17 mouse cellular contexts compared by ENCODE assay signal in the genomic region with DNA sequence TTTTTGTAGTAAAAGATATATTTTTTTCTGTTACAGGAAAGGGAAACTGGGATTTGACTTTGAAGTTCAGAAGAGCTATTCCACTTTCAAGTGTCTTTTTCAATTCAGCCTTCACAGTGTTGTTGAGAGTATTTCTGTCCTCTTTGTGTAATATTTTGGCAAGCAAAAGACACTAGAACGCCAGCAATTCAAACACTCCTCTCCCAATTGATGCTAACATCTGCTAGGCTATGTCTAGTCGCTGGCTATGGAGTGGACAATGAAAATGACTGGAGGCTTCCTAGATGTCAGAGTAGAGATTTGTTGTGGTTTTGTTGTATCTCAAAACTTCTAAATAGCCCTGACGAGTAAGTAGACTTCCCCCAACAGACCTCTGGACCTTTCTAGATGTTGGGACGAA.
DNase-seq lines count a peak whose midpoint lies in the region; ATAC-seq lines count a peak whose summit lies in the region.
"Had no signal": no experiment of that assay in that cellular context is flagged by ENCODE, and none has a peak within 500 bp of the region (broad histone marks: within the 10 kb centered on the region; RNA-seq: fewer than 3 reads in every experiment).

No protein-coding gene starts in this region.

- ATAC-seq in frontal cortex, adult (ENCODE audit: low TSS enrichment), result peak; percentile 64; the same call in 1 of the 2 replicates
- no peak for ATAC-seq in heart, embryonic 12.5 days (ENCODE audit: insufficient number of reproducible peaks, low FRiP score)
- ATAC-seq: forebrain, embryonic 15.5 days; hindbrain, postnatal 0 days had no signal

- WGBS in heart, embryonic 12.5 days, result 78% methylated on average over 4 of the region's 4 CpGs

- DNase-seq in frontal cortex, adult 2 months (ENCODE audit: extremely low spot score in 1 of 2, low spot score in 1 of 2), result no peak
- DNase-seq in heart, adult 8-10 months (ENCODE audit: low spot score), result peak; percentile 40
- peak; percentile 14 for DNase-seq in NIH3T3 (ENCODE audit: low read depth)
- DNase-seq in kidney, postnatal 4 days, result no peak
- DNase-seq in urinary bladder, adult 18-20 months (ENCODE audit: low spot score in 2 of 2), result no peak
- DNase-seq: adrenal gland, adult 2 months; adrenal gland, postnatal 25 days; cerebellum, adult 2 months; cerebellum, postnatal 10 days; gastrocnemius, postnatal 36 days; kidney, adult 11 months had no signal

- no peaks in the 10 kb centered on the region for H3K27me3 ChIP-seq in heart, embryonic 12.5 days (replicated peaks)
- H3K27me3 ChIP-seq: forebrain, embryonic 15.5 days; heart, embryonic 13.5 days; hindbrain, embryonic 13.5 days had no signal

- no peaks in the 10 kb centered on the region for H3K9me3 ChIP-seq in heart, embryonic 12.5 days (replicated peaks)
- H3K9me3 ChIP-seq: forebrain, embryonic 15.5 days; heart, embryonic 13.5 days; hindbrain, embryonic 13.5 days had no signal

- no peak overlapping the region for H3K4me3 ChIP-seq in heart, embryonic 12.5 days
- H3K4me3 ChIP-seq: forebrain, embryonic 15.5 days; heart, embryonic 13.5 days; hindbrain, embryonic 13.5 days had no signal

- no peak overlapping the region for H3K27ac ChIP-seq in heart, embryonic 12.5 days (ENCODE audit: poor library complexity, severe bottlenecking)
- H3K27ac ChIP-seq: forebrain, embryonic 15.5 days; heart, embryonic 13.5 days; hindbrain, embryonic 13.5 days; hindbrain, postnatal 0 days had no signal

- H3K4me1 ChIP-seq in heart, embryonic 12.5 days (replicated peaks), result no peaks in the 10 kb centered on the region; the same call in 1 of the 2 replicates
- H3K4me1 ChIP-seq: forebrain, embryonic 15.5 days; heart, embryonic 13.5 days had no signal

- no peak overlapping the region for H3K9ac ChIP-seq in heart, embryonic 12.5 days
- H3K9ac ChIP-seq: forebrain, embryonic 15.5 days; heart, embryonic 13.5 days; hindbrain, embryonic 13.5 days had no signal

- no peaks in the 10 kb centered on the region for H3K36me3 ChIP-seq in heart, embryonic 12.5 days
- H3K36me3 ChIP-seq: forebrain, embryonic 15.5 days; heart, embryonic 13.5 days; hindbrain, embryonic 13.5 days had no signal

- no peak overlapping the region for H3K4me2 ChIP-seq in heart, embryonic 12.5 days
- H3K4me2 ChIP-seq: forebrain, embryonic 15.5 days; heart, embryonic 13.5 days; hindbrain, embryonic 13.5 days had no signal

Comparison
In these comparisons a context has a peak if more than half of its experiments do, and no peak if none do; other contexts are left out.
1. DNase-seq: peak in heart, adult 8-10 months (single experiment) and NIH3T3 (single experiment); none in frontal cortex, adult 2 months (0 of 2), kidney, postnatal 4 days (0 of 2) and urinary bladder, adult 18-20 months (0 of 2).